Mouse (Mus musculus) CH12.LX (cell line): ENCODE results near the gene Lmx1a. TPM values are rescaled to one million over a fixed set of nuclear protein-coding genes. Genes with fewer than 3 reads are reported as not detected.

Experiments used
- DNase-seq: peaks from one replicate; pipeline ENCODE4 v3.0.0-alpha.2; 2013; ENCODE audit errors: extremely low read depth
- H3K27ac ChIP-seq: 2 replicates; pipeline ENCODE4 v1.5.1; 2012; ENCODE audit warnings: low read depth, mild to moderate bottlenecking, control low read depth, moderate library complexity; ENCODE audit not compliant: insufficient read depth
- H3K27me3 ChIP-seq: replicated peaks from 2 replicates; pipeline ENCODE3; 2012; ENCODE audit warnings: inconsistent platforms
- H3K36me3 ChIP-seq, 2 experiments: replicated peaks in 1 of 2; 2 replicates each; pipeline versions ENCODE3 to v1.6.1; 2012; ENCODE audit warnings: inconsistent platforms in 1 of 2, low read length in 1 of 2, mild to moderate bottlenecking in 1 of 2, mixed read lengths in 1 of 2, moderate library complexity in 1 of 2; ENCODE audit not compliant: control insufficient read depth in 1 of 2, insufficient read depth in 1 of 2
- H3K4me1 ChIP-seq, 2 experiments: 2 replicates each; pipeline ENCODE4 v1.6.1; 2012; ENCODE audit warnings: inconsistent platforms in 1 of 2, moderate library complexity in 1 of 2; ENCODE audit not compliant: insufficient read depth in 2 of 2, control insufficient read depth in 1 of 2
- H3K4me2 ChIP-seq: 2 replicates; pipeline ENCODE4 v1.6.1; 2012; ENCODE audit warnings: low read depth, mild to moderate bottlenecking, control low read depth; ENCODE audit not compliant: poor library complexity, insufficient read depth, severe bottlenecking
- H3K4me3 ChIP-seq, 3 experiments: fragments of 150-350 bp in 1 of 3; sonication (generic) in 1 of 3; replicated peaks in 1 of 3; 2 replicates each; pipeline versions ENCODE3 to v1.5.1; 2011 to 2012; ENCODE audit warnings: low read depth in 2 of 3, low read length in 2 of 3, mild to moderate bottlenecking in 2 of 3, moderate library complexity in 2 of 3, control low read depth in 1 of 3, improper control_type of control experiment in 1 of 3, inconsistent platforms in 1 of 3, mixed read lengths in 1 of 3; ENCODE audit not compliant: poor library complexity in 1 of 3
- H3K79me2 ChIP-seq: replicated peaks from 2 replicates; pipeline ENCODE4 v1.6.1; 2012; ENCODE audit warnings: mild to moderate bottlenecking, moderate library complexity; ENCODE audit not compliant: control insufficient read depth, poor library complexity, insufficient read depth, severe bottlenecking; ENCODE audit errors: extremely low read depth
- H3K9ac ChIP-seq: 2 replicates; pipeline ENCODE4 v1.6.1; 2012; ENCODE audit warnings: low read depth, mild to moderate bottlenecking, control low read depth, moderate library complexity; ENCODE audit not compliant: insufficient read depth
- H3K9me3 ChIP-seq: replicated peaks from 2 replicates; pipeline ENCODE3; 2012; ENCODE audit warnings: low read length, inconsistent platforms, mixed read lengths
- CHD2 ChIP-seq: IDR thresholded peaks from 2 replicates; pipeline ENCODE4 v1.6.1; 2011; ENCODE audit warnings: low read length, improper control_type of control experiment
- CTCF ChIP-seq, 2 experiments: IDR thresholded peaks in 1 of 2; conservative IDR thresholded peaks in 1 of 2; 2 replicates each; pipeline ENCODE4 v1.5.1; 2011 to 2012; ENCODE audit warnings: low read depth in 2 of 2, low read length in 2 of 2, improper control_type of control experiment in 1 of 2, inconsistent platforms in 1 of 2, mild to moderate bottlenecking in 1 of 2, moderate library complexity in 1 of 2
- E2F4 ChIP-seq: IDR thresholded peaks from 2 replicates; pipeline ENCODE4 v1.6.1; 2011; ENCODE audit warnings: low read depth, low read length, improper control_type of control experiment; ENCODE audit not compliant: insufficient replicate concordance
- ELF1 ChIP-seq: IDR thresholded peaks from 2 replicates; pipeline ENCODE4 v1.6.1; 2014; ENCODE audit warnings: low read depth, mild to moderate bottlenecking, inconsistent platforms, low read length, improper control_type of control experiment
- ETS1 ChIP-seq: conservative IDR thresholded peaks from 2 replicates; pipeline ENCODE4 v1.6.1; 2012; ENCODE audit warnings: low read depth, mild to moderate bottlenecking, inconsistent platforms, low read length, improper control_type of control experiment, moderate library complexity
- HCFC1 ChIP-seq: IDR thresholded peaks from 2 replicates; pipeline ENCODE4 v1.6.1; 2012; ENCODE audit warnings: low read depth, mild to moderate bottlenecking, inconsistent platforms, low read length, improper control_type of control experiment
- JUN ChIP-seq: IDR thresholded peaks from 2 replicates; pipeline ENCODE4 v1.6.1; 2011; ENCODE audit warnings: low read depth, mild to moderate bottlenecking, low read length, improper control_type of control experiment, moderate library complexity; ENCODE audit not compliant: insufficient read depth
- KAT2A ChIP-seq: IDR thresholded peaks from 2 replicates; pipeline ENCODE4 v1.6.1; 2012; ENCODE audit warnings: low read length, improper control_type of control experiment, inconsistent platforms; ENCODE audit not compliant: insufficient replicate concordance
- MAFK ChIP-seq: IDR thresholded peaks from 2 replicates; pipeline ENCODE4 v1.6.1; 2011; ENCODE audit warnings: low read length, improper control_type of control experiment; ENCODE audit not compliant: insufficient replicate concordance
- MYC ChIP-seq: IDR thresholded peaks from 2 replicates; pipeline ENCODE4 v1.6.1; 2011; ENCODE audit warnings: low read depth, mild to moderate bottlenecking, improper control_type of control experiment, low read length
- PAX5 ChIP-seq: IDR thresholded peaks from 2 replicates; pipeline ENCODE4 v1.6.1; 2012; ENCODE audit warnings: low read length, inconsistent platforms, mixed read lengths
- POLR2AphosphoS2 ChIP-seq: IDR thresholded peaks from 2 replicates; pipeline ENCODE4 v1.6.1; 2011; ENCODE audit warnings: low read depth, low read length, improper control_type of control experiment
- RAD21 ChIP-seq: IDR thresholded peaks from 2 replicates; pipeline ENCODE4 v1.6.1; 2011; ENCODE audit warnings: low read depth, mild to moderate bottlenecking, low read length, improper control_type of control experiment, moderate library complexity
- SIN3A ChIP-seq: IDR thresholded peaks from 2 replicates; pipeline ENCODE4 v1.6.1; 2012; ENCODE audit warnings: low read length, improper control_type of control experiment, inconsistent platforms
- SMC3 ChIP-seq: IDR thresholded peaks from 2 replicates; pipeline ENCODE4 v1.6.1; 2011; ENCODE audit warnings: low read depth, low read length, improper control_type of control experiment
- TBP ChIP-seq: conservative IDR thresholded peaks from 2 replicates; pipeline ENCODE4 v1.6.1; 2011; ENCODE audit warnings: low read depth, low read length, improper control_type of control experiment
- TCF12 ChIP-seq: IDR thresholded peaks from 2 replicates; pipeline ENCODE4 v1.6.1; 2014; ENCODE audit warnings: low read depth, mild to moderate bottlenecking, inconsistent platforms, low read length, improper control_type of control experiment
- UBTF ChIP-seq: IDR thresholded peaks from 2 replicates; pipeline ENCODE4 v1.6.1; 2012; ENCODE audit warnings: low read depth, mild to moderate bottlenecking, inconsistent platforms, low read length, improper control_type of control experiment, moderate library complexity
- USF1 ChIP-seq: IDR thresholded peaks from 2 replicates; pipeline ENCODE4 v1.6.1; 2014; ENCODE audit warnings: low read depth, mild to moderate bottlenecking, inconsistent platforms, low read length, improper control_type of control experiment
- ZKSCAN1 ChIP-seq: IDR thresholded peaks from 2 replicates; pipeline ENCODE4 v1.6.1; 2012; ENCODE audit warnings: low read depth, inconsistent platforms, low read length, improper control_type of control experiment, borderline replicate concordance
- ZMIZ1 ChIP-seq: IDR thresholded peaks from 2 replicates; pipeline ENCODE4 v1.6.1; 2012; ENCODE audit warnings: low read depth, mild to moderate bottlenecking, inconsistent platforms, low read length, improper control_type of control experiment
- ZNF384 ChIP-seq: IDR thresholded peaks from 2 replicates; pipeline ENCODE4 v1.6.1; 2012; ENCODE audit warnings: low read depth, low read length, improper control_type of control experiment, inconsistent platforms
- dilution Hi-C: fragments of 300-500 bp; cut with MboI; formaldehyde crosslinking; loops from 2 replicates; pipeline ENCODE4 v1.14.3; 2020; ENCODE audit warnings: low sequenced_read_pairs; ENCODE audit not compliant: extremely low pct_unique_long_range_greater_than_20kb, extremely low pct_ligation_motif_present
- in situ Hi-C: fragments of 300-500 bp; cut with MboI; formaldehyde crosslinking; loops from 3 replicates; pipeline ENCODE4 v1.14.3; 2019; ENCODE audit warnings: low sequenced_read_pairs, low pct_ligation_motif_present, low pct_unique_long_range_greater_than_20kb, mixed read lengths
- polyA plus RNA-seq: library from polyadenylated mRNA; unstranded; fragments of >175 nt; gene quantifications from 2 replicates; pipeline ENCODE4 v1.2.1, GENCODE M21; 2012; ENCODE audit warnings: low read depth; ENCODE audit not compliant: insufficient read length
- total RNA-seq, 2 experiments: library from RNA; depleted of rRNA; stranded (reverse); fragments of 300-350 nt in 1 of 2; fragments of >200 nt in 1 of 2; gene quantifications; 2 replicates each; pipeline ENCODE4 v1.2.3; 2012 to 2014

Gene Lmx1a
- total RNA-seq (2012; rRNA removed) (not detected in 2 replicates), total RNA-seq (2014; rRNA removed) (not detected in 2 replicates), polyA plus RNA-seq (not detected in 2 replicates)

DNA sequence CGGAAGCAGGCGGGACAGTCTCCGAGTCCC lies at the start of gene Lmx1a:
Lmx1a (plus strand) TSS at position 6 of the 30 bp plus-strand sequence.
- in situ Hi-C loops (no loop called here), dilution Hi-C loops (no loop called here)
- no peak within 1 kb of the TSS for H3K9ac ChIP-seq
- no peaks in the 10 kb centered on the region for H3K4me1 ChIP-seq
- no peak within 1 kb of the TSS for H3K4me3 ChIP-seq
- H3K27me3 ChIP-seq, result no peaks in the 10 kb centered on the region
- H3K36me3 ChIP-seq, result no peaks in the 10 kb centered on the region
- no peak for DNase-seq
- no peak within 1 kb of the TSS for H3K4me2 ChIP-seq
- peaks cover 70% of the 10 kb centered on the region for H3K9me3 ChIP-seq
- H3K79me2 ChIP-seq, result no peaks in the 10 kb centered on the region
- TF ChIP-seq HCFC1 (no peak), CHD2 (no peak), MAFK (no peak), ZKSCAN1 (no peak), TBP (no peak), SIN3A (no peak), POLR2AphosphoS2 (no peak), E2F4 (no peak), MYC (no peak), JUN (no peak), KAT2A (no peak), USF1 (no peak), ZMIZ1 (no peak), PAX5 (no peak), ELF1 (no peak), ZNF384 (no peak), TCF12 (no peak), ETS1 (no peak), RAD21 (no peak), UBTF (no peak)
- H3K27ac ChIP-seq, result no peak within 1 kb of the TSS

- dilution Hi-C loops, result loop anchor here (25.0 kb wide), 1 partner anchor 233 kb away; no protein-coding TSS in a partner anchor
- no peaks in the 10 kb centered on the region for H3K36me3 ChIP-seq
- no peak overlapping the region for H3K4me2 ChIP-seq
- no peaks in the 10 kb centered on the region for H3K4me1 ChIP-seq
- H3K4me3 ChIP-seq, result no peak overlapping the region
- H3K27me3 ChIP-seq, result peaks cover 32% of the 10 kb centered on the region
- H3K9me3 ChIP-seq, result peaks cover 19% of the 10 kb centered on the region
- no peak overlapping the region for H3K27ac ChIP-seq
- H3K79me2 ChIP-seq, result no peaks in the 10 kb centered on the region
- in situ Hi-C loops, result loop anchor here (5.0 kb wide), 1 partner anchor 228 kb away; no protein-coding TSS in a partner anchor
- TF ChIP-seq ZKSCAN1 (no peak), SMC3 (peak; percentile 24), CTCF (conservative IDR thresholded peaks at IDR 0.05 in 1 of 2, IDR thresholded peaks at IDR 0.05 in 1 of 2; ENCODE audit: low read depth in 2 of 2, low read length in 2 of 2) (peak; percentile 36 to 45; a peak in 3 of 4 replicates), RAD21 (peak; percentile 32)
- no peak overlapping the region for H3K9ac ChIP-seq
- DNase-seq, result peak; percentile 26
These were observed 44.0 kb upstream of the Lmx1a start for GRCm38 (mm10) chr1:167644866-167645537.
